Mouse (Mus musculus): ENCODE data around the gene Phc2. TPM values are rescaled to one million over a fixed set of nuclear protein-coding genes. Genes with fewer than 3 reads are reported as not detected.

The Phc2 gene
- polyA plus RNA-seq, 1 experiment from 2014 or later: 35.7 TPM

GRCm38 (mm10) chr4:128801675-128802465, 147.4 kb downstream of the Phc2 start:
- peaks cover 6% of the 10 kb centered on the region for H3K36me3 ChIP-seq
- H3K27ac ChIP-seq: no peak overlapping the region
- H3K9ac ChIP-seq: no peak overlapping the region
- H3K4me3 ChIP-seq: no peak overlapping the region
- H3K4me1 ChIP-seq: peaks cover 79% of the 10 kb centered on the region
- WGBS: 59% methylated on average over 9 of the region's 9 CpGs
- H3K4me2 ChIP-seq (replicated peaks): 0 out of 2 replicates have a peak overlapping the region, but pooled peaks have one; percentile 99
- no peak for ATAC-seq (ENCODE audit: low FRiP score, low read depth)
- no peaks in the 10 kb centered on the region for H3K9me3 ChIP-seq
- H3K27me3 ChIP-seq: no peaks in the 10 kb centered on the region

Other genes starting within 250 kb of the Phc2 start
- gene Zscan20, start 44.6 kb upstream of the Phc2 start, polyA plus RNA-seq (2015; fragmentation: Nextera tagmentation; extraction: Ambion mirVana): 5.1 and 5.2 TPM in 2 replicates
- 0.83 and 1.5 TPM in 2 replicates for gene Tlr12, start 36.1 kb upstream of the Phc2 start, polyA plus RNA-seq (2015; fragmentation: Nextera tagmentation; extraction: Ambion mirVana)
- gene A3galt2, start 100.7 kb downstream of the Phc2 start, polyA plus RNA-seq (2015; fragmentation: Nextera tagmentation; extraction: Ambion mirVana): 0.09 and 0.15 TPM in 2 replicates
- 48.9 and 50.3 TPM in 2 replicates for gene Zfp362, start 151.3 kb downstream of the Phc2 start, polyA plus RNA-seq (2015; fragmentation: Nextera tagmentation; extraction: Ambion mirVana)
- gene Trim62, start 228.9 kb downstream of the Phc2 start, polyA plus RNA-seq (2015; fragmentation: Nextera tagmentation; extraction: Ambion mirVana): 6.7 and 7.6 TPM in 2 replicates